Mouse (Mus musculus): Measurements from ENCODE around the gene Pknox2. TPM values are rescaled to one million over a fixed set of nuclear protein-coding genes. Genes with fewer than 3 reads are reported as not detected.

Pknox2 gene
- total and polyA plus RNA-seq, 2 experiments from 2014 or later: 2.0 to 7.3 TPM

- no peak for TF ChIP-seq EP300 (IDR thresholded peaks at IDR 0.05; ENCODE audit: low read depth)
- no peak for TF ChIP-seq CTCF (IDR thresholded peaks at IDR 0.05; ENCODE audit: low read depth)
- DNase-seq (ENCODE audit: low spot score) (no peak), ATAC-seq (ENCODE audit: insufficient read depth, low read depth) (no peak; the same call in 1 of the 2 replicates)
- no peak overlapping the region for H3K4me3 ChIP-seq (ENCODE audit: low read depth, low read length)
- H3K27ac ChIP-seq (ENCODE audit: low read depth): no peak overlapping the region
- H3K4me1 ChIP-seq (ENCODE audit: control insufficient read depth, insufficient read depth): peaks cover 9% of the 10 kb centered on the region; the same call in 1 of the 2 replicates
- WGBS: 45% methylated on average over 5 of the region's 5 CpGs
- peaks cover 20% of the 10 kb centered on the region; the same call in 1 of the 2 replicates for H3K27me3 ChIP-seq (ENCODE audit: control insufficient read depth, insufficient read depth, low read length)
- no peaks in the 10 kb centered on the region for H3K9me3 ChIP-seq (replicated peaks; ENCODE audit: control insufficient read depth, low read length)
- no peak overlapping the region for H3K9ac ChIP-seq (replicated peaks; ENCODE audit: low read depth, low read length)
- no peaks in the 10 kb centered on the region for H3K36me3 ChIP-seq (replicated peaks; ENCODE audit: control insufficient read depth, insufficient read depth, low read length)
- H3K4me2 ChIP-seq (ENCODE audit: low read depth, low read length): no peak overlapping the region
Measured at GRCm38 (mm10) chr9:37140464-37141181, 6.6 kb downstream of the Pknox2 start.

GRCm38 (mm10) chr9:37139514-37139913, 7.7 kb downstream of the Pknox2 start:
- Histone ChIP-seq H3K4me1 (ENCODE audit: control insufficient read depth, insufficient read depth) (peaks cover 3% of the 10 kb centered on the region; the same call in 1 of the 2 replicates), H3K9me3 (replicated peaks; ENCODE audit: control insufficient read depth, low read length) (no peaks in the 10 kb centered on the region), H3K27ac (ENCODE audit: low read depth) (no peak overlapping the region), H3K36me3 (replicated peaks; ENCODE audit: control insufficient read depth, insufficient read depth, low read length) (no peaks in the 10 kb centered on the region), H3K4me2 (ENCODE audit: low read depth, low read length) (peak overlapping the region; percentile 53), H3K9ac (replicated peaks; ENCODE audit: low read depth, low read length) (no peak overlapping the region; the same call in 1 of the 2 replicates), H3K4me3 (ENCODE audit: low read depth, low read length) (peak overlapping the region; percentile 4; the same call in 1 of the 2 replicates), H3K27me3 (ENCODE audit: control insufficient read depth, insufficient read depth, low read length) (peaks cover 15% of the 10 kb centered on the region; the same call in 1 of the 2 replicates)
- ATAC-seq (ENCODE audit: insufficient read depth, low read depth): peak; percentile 64
- WGBS: 14% methylated on average over 8 of the region's 8 CpGs
- peak; percentile 40 for DNase-seq (ENCODE audit: low spot score)
- no peak for TF ChIP-seq CTCF (IDR thresholded peaks at IDR 0.05; ENCODE audit: low read depth)
- TF ChIP-seq EP300 (IDR thresholded peaks at IDR 0.05; ENCODE audit: low read depth): no peak

GRCm38 (mm10) chr9:37138883-37139282, 8.3 kb downstream of the Pknox2 start:
- 53% methylated on average over 4 of the region's 4 CpGs for WGBS
- Histone ChIP-seq H3K4me2 (ENCODE audit: low read depth, low read length) (no peak overlapping the region), H3K4me1 (ENCODE audit: control insufficient read depth, insufficient read depth) (peaks cover 3% of the 10 kb centered on the region; the same call in 1 of the 2 replicates), H3K36me3 (replicated peaks; ENCODE audit: control insufficient read depth, insufficient read depth, low read length) (no peaks in the 10 kb centered on the region), H3K27ac (ENCODE audit: low read depth) (no peak overlapping the region), H3K9ac (replicated peaks; ENCODE audit: low read depth, low read length) (no peak overlapping the region), H3K27me3 (ENCODE audit: control insufficient read depth, insufficient read depth, low read length) (0 out of 2 replicates have a peak, but pooled peaks cover 10% of the 10 kb centered on the region), H3K9me3 (replicated peaks; ENCODE audit: control insufficient read depth, low read length) (no peaks in the 10 kb centered on the region), H3K4me3 (ENCODE audit: low read depth, low read length) (no peak overlapping the region)
- DNase-seq (ENCODE audit: low spot score) (no peak), ATAC-seq (ENCODE audit: insufficient read depth, low read depth) (no peak)
- no peak for TF ChIP-seq EP300 (IDR thresholded peaks at IDR 0.05; ENCODE audit: low read depth)
- no peak for TF ChIP-seq CTCF (IDR thresholded peaks at IDR 0.05; ENCODE audit: low read depth)

GRCm38 (mm10) chr9:37136340-37136739, 10.9 kb downstream of the Pknox2 start:
- TF ChIP-seq CTCF (IDR thresholded peaks at IDR 0.05; ENCODE audit: low read depth): no peak
- Histone ChIP-seq H3K9ac (replicated peaks; ENCODE audit: low read depth, low read length) (no peak overlapping the region), H3K9me3 (replicated peaks; ENCODE audit: control insufficient read depth, low read length) (no peaks in the 10 kb centered on the region), H3K4me1 (ENCODE audit: control insufficient read depth, insufficient read depth) (peaks cover 3% of the 10 kb centered on the region; the same call in 1 of the 2 replicates), H3K36me3 (replicated peaks; ENCODE audit: control insufficient read depth, insufficient read depth, low read length) (no peaks in the 10 kb centered on the region), H3K4me2 (ENCODE audit: low read depth, low read length) (no peak overlapping the region), H3K27ac (ENCODE audit: low read depth) (no peak overlapping the region), H3K4me3 (ENCODE audit: low read depth, low read length) (no peak overlapping the region), H3K27me3 (ENCODE audit: control insufficient read depth, insufficient read depth, low read length) (no peaks in the 10 kb centered on the region)
- ATAC-seq (ENCODE audit: insufficient read depth, low read depth): no peak
- 82% methylated on average over 13 of the region's 13 CpGs for WGBS
- no peak for DNase-seq (ENCODE audit: low spot score)

DNA sequence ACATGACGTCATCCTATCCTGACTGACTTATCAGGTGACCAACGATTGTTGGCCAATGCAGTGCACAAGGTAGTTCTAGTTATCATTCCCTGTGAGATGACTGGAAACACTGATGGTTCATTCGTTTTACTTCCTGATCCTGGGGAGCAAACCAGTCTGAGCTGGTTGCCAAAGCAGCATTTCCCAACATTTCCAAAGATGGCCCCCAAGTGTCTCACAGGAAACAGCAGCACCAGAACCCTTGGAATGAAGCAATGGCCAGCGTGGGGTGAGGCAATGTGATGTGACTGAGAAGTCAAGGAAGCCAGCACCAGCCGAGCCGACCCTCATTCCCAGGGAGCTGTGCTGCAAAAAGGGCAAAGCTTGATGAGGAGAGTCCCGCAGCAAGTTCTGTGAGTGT, 13.7 kb downstream of the Pknox2 start:
- no peak for ATAC-seq (ENCODE audit: insufficient read depth, low read depth)
- TF ChIP-seq EP300 (IDR thresholded peaks at IDR 0.05; ENCODE audit: low read depth): no peak
- no peak for TF ChIP-seq CTCF (IDR thresholded peaks at IDR 0.05; ENCODE audit: low read depth)
- H3K36me3 ChIP-seq (replicated peaks; ENCODE audit: control insufficient read depth, insufficient read depth, low read length): no peaks in the 10 kb centered on the region
- 68% methylated on average over 7 of the region's 7 CpGs for WGBS
- no peaks in the 10 kb centered on the region for H3K9me3 ChIP-seq (replicated peaks; ENCODE audit: control insufficient read depth, low read length)
- H3K27me3 ChIP-seq (ENCODE audit: control insufficient read depth, insufficient read depth, low read length): no peaks in the 10 kb centered on the region
- no peak for DNase-seq (ENCODE audit: low spot score)
- H3K9ac ChIP-seq (replicated peaks; ENCODE audit: low read depth, low read length): no peak overlapping the region
- H3K4me3 ChIP-seq (ENCODE audit: low read depth, low read length): no peak overlapping the region
- no peak overlapping the region for H3K27ac ChIP-seq (ENCODE audit: low read depth)
- H3K4me2 ChIP-seq (ENCODE audit: low read depth, low read length): no peak overlapping the region
- H3K4me1 ChIP-seq (ENCODE audit: control insufficient read depth, insufficient read depth): no peaks in the 10 kb centered on the region
